Mouse (Mus musculus) layer of hippocampus, adult 11-12 months (tissue): ENCODE results near the gene Sptlc3.
A peak's percentile ranks its signal among the peaks of the same experiment; 100 is the strongest.

Experiments
- DNase-seq: peaks from one replicate; pipeline ENCODE4 v3.0.0; 2022; ENCODE audit warnings: low spot score

Sptlc3 gene

GRCm38 (mm10) chr2:139637861-139638260, 144.1 kb downstream of the Sptlc3 start:
- no peak for DNase-seq

DNA sequence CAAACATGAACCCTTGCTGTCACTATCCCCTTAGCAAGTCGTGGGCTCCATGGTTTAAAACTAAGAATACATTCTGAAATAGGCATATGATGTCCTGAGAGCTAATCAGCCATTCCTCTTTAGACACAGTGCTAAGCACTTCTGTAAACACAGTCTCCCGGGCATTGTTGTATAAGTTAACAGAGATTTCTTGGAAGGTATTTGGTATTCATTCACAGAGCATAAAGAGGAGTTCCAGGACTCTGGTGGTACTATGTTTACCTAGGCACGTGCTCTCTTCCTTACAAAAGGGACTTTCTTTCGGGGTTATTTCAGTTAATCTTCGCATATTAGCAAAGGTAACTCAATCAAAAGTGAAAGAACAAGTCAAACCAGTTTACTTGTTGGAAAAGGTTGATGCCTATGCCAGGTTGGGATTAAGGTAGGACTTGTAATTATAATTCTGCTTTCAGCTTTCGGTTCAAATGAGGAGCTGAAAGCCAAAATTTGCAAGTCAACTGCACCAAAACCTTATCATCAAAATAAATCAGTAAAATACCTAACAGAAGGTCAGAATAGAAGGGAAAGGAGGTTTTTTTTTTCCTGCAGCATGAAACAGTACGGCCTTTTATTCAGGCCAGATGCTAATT, 148.2 kb downstream of the Sptlc3 start:
- DNase-seq: no peak

- DNase-seq: peak; percentile 44
These were observed 155.8 kb downstream of the Sptlc3 start for GRCm38 (mm10) chr2:139649518-139649917.

DNA sequence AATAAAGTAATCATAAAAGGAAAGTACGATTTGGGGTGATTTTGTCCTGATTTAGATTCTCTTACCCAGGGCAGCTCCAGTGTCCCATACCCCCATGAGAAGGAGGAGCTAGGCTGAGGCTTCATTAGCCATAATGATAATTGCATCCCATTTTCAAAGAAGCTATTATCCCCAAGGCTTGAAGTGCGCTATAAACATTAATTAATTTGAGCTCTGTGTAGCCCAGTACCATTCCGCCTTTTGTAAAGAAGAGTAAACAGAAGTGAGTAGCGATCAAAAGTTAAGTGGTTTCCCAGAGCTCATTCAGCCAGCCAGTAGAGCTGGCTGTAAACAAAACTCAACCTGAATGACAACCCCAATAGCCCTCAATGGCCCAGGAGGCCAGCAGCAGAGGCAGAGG, 163.0 kb downstream of the Sptlc3 start:
- no peak for DNase-seq

- DNase-seq: no peak
These were observed 178.1 kb downstream of the Sptlc3 start for GRCm38 (mm10) chr2:139671838-139672237.

- DNase-seq: no peak
These were observed 178.7 kb downstream of the Sptlc3 start for GRCm38 (mm10) chr2:139672371-139672770.

- DNase-seq: peak; percentile 68
These were observed 183.5 kb downstream of the Sptlc3 start for GRCm38 (mm10) chr2:139677065-139677762.

GRCm38 (mm10) chr2:139677809-139678274, 184.1 kb downstream of the Sptlc3 start, which contains the start of gene Ism1:
TSS of gene Ism1 (plus strand) at chr2:139678178.
- DNase-seq: peak; percentile 15

DNA sequence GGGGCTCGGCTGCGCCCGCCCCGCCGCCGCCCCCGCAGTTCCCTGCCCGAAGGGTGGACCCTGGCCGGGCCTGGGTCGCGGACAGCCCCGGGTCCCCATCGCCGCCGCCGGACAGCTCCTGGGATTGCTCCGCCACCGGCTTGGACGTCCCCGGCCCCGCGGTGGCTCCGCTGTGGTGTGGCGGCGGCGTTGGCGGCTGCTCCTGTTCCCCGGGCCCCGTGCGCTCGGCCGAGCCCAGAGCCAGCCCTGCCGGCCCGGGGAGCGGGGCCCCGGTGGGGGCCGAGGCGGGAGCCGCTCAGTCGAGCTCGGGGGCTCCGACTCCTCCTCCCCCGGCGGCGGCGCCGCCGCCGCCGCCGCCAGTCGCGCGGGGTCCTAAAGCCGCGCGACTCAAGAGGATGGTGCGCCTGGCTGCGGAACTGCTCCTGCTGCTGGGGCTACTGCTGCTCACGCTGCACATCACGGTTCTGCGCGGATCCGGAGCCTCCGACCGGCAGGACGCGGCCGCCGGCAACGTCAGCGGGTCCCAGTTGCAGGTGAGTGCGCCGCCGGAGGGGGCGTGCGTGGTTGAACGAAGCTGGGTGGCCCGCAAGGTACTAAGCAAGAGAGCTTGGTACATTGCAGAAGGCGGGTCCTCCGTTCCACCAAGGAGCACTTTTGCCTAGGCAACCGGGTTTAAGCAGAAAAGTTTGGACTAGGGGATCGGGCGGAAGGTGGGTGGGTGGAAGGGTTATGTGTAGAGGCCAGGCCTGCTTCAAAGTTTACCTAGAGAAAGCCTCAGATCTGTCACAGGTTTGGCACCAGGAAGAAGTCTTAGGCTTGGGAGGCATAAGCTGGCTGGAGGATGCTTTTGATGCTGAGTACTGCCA, 184.8 kb downstream of the Sptlc3 start:
- peak; percentile 49 for DNase-seq

- DNase-seq: no peak
These were observed 188.8 kb downstream of the Sptlc3 start for GRCm38 (mm10) chr2:139682540-139682939.
